Mouse (Mus musculus): ENCODE measurements at regions not wholly inside any gene's neighbourhood (a gene's known extent, or its start where the extent isn't known, plus 50 kb on each side); places are given as distances from the start of the nearest gene placed in this dataset.

GRCm38 (mm10) chr4:124509695-124510094 lies 100.9 kb downstream of the 3100002H09Rik start:
- TF ChIP-seq CTCF (IDR thresholded peaks at IDR 0.05; ENCODE audit: insufficient read depth, low read depth, low read length) (no peak), POLR2A (IDR thresholded peaks at IDR 0.05; ENCODE audit: insufficient read depth, low read depth, low read length) (no peak)

Measured in olfactory bulb, adult 2 months (tissue).